Mouse (Mus musculus) inflammation-experienced regulatory T-cells, adult 6 months (primary cell): ENCODE data around the gene Capn11. TPM values are rescaled to one million over a fixed set of nuclear protein-coding genes. Genes with fewer than 3 reads are reported as not detected.

Experiments
- ATAC-seq: one replicate; pipeline ENCODE4 v1.8.0; 2017
- polyA plus RNA-seq, 3 experiments: library from polyadenylated mRNA; unstranded; fragments of 100-300 nt; shearing (Covaris generic); gene quantifications; one replicate each; pipeline ENCODE4 v1.2.1; 2017

Capn11 gene
- not detected for polyA plus RNA-seq

DNA sequence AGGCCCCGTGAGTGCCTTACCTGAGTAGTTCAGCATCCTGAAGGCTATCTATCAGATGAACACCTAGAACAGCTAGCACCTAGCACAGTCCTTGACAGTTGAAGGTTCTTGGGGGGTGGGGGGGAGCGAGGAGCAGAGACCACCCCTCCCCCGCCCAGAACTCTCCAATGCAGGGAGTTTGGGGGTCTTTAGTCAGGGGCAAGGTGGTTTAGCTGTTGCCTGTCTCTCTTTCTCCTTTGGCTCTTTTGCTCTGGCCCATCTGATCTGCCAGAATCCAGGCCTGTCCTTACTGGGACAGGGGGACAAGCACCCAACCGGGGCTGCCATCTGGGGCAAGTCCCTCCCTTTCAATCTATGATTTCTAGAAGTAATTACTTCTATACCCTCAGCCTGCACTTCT lies at the start of gene Capn11:
Gene Capn11 (minus strand): TSS at position 101 of the 400 bp plus-strand sequence.
- no peak for ATAC-seq

DNA sequence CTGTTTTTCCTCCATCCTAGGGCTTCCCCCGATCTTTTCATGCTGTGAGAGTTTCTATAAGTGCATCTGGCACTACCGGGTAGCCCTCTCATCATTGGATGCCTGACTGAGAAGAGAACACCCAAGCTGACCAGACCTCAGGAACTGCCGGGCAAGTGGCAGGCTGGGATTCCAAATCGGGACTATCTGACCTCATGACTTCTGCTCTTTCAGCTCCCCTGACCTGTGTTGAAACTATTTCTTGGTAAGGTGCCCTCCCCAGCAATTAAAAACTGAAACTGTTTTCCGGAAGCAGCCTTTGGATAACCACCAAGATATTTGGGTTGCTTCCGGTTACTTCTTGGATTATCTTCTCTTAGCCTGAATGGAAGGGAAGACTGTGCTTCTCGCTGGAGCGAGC lies 49.1 kb upstream of the Capn11 start:
- no peak for ATAC-seq

DNA sequence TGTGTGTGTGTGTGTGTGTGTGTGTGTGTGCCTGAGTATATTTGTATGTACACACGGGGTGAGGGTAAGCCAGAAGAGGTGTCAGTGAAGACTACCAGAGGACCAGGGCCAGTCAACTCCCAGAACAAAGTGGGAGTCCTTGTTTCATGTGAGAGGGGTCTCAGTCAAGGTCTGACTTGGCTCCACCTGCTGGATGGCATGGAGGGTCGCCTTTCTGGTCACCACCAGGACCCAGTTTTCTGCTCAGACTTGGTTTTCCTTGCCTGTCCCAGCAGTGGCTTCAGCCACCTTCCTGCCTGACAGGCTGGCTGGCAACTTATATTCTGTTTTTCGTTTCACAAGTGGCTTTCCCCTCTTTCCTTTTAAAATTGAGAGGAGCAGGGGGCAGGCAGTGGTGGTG lies 48.3 kb upstream of the Capn11 start:
- ATAC-seq: no peak

GRCm38 (mm10) chr17:45706796-45707195 lies 47.7 kb upstream of the Capn11 start:
- no peak for ATAC-seq

DNA sequence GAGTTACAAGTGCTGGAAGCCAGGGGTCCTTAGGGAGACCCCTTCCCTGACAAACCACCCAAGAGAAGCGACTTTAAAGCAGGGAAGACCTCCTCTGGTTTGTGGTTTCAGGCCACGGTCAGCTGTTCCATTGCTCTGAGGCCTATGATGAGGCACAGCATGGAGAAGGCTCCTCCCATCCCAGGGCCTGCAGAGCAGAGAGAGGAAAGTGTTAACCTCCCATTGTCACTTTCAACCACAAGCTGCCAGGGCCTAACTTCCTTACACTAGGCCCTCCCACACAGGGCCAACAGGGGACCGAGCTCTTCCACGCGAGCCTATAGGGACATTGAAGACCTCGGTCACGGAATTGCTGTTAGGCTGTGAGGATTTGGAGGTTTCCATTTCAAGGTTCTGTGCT lies 44.1 kb upstream of the Capn11 start:
- ATAC-seq: no peak

DNA sequence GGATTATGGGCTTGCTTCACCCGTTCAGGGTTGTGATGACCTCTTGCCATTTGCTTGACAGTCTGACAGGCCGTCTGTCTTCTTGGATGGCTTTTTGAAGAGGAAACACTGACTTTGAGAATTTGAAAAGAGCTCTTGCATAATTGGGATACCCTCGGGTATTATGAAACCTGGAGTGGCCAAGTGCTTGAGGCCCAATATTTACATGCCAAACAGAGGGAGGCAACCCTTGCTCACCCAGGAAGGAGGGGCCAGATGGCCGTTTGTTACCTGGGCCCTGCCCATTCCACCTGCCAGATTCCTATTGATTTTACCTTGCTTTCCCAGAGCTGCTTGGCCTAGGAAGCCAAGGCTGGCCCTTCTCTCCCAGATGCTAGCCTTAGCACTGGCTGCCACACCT lies 43.1 kb upstream of the Capn11 start:
- no peak for ATAC-seq

DNA sequence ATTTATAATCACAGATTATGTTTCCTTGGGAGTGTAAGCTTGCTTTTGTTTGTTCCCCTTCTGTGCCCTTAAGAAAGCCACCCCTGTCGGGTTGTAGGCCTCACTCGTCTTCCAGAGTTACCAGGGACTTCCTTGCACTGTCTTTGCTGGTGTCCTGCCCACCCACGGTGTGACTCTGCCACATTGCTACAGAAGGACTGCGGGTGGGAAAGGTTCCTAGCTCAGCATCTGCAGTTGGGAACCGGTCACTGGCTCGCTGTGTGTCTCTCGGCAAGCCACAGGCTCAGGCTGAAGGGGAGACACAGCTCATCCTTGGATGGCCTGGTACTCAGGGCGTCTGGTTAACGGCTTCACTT lies 42.1 kb upstream of the Capn11 start:
- ATAC-seq: no peak

- ATAC-seq: no peak
Observed at GRCm38 (mm10) chr17:45700496-45701235, 41.5 kb upstream of the Capn11 start.

DNA sequence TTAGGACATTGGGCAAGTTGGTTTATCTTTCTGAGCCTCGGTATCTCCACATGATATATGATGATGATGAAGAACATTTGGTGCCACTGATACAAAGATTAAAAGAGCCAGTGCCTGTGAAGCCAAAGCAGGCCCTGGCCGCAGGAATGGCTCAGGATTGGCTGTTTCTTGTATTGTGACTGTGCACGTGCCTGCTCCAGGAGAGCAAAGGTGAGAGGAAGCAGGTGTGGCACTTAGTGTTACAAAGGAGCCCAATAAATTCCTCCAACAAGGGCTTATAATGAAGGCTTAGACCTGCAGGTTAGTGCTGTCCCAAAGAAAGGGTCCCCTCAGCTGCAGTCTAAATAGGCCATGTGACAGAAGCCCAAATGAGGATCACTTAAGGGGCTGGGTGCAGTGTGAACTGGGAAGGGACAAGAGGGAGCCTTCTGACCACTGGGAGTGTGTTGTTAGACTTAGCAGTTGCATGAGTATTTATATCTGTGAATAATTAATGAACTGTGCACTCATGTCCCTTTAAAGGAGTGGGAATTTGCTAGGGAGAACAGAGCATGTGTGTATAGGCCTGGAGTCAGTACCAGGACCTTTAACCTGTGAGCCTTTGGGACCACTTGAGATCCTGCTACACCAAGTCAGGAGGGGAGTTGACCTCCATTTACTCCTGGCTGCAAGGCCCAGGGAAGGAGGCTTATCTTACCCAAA lies 40.1 kb upstream of the Capn11 start:
- ATAC-seq: no peak

GRCm38 (mm10) chr17:45698368-45698767 lies 39.2 kb upstream of the Capn11 start:
- ATAC-seq: no peak

- ATAC-seq: no peak
Observed at GRCm38 (mm10) chr17:45696981-45697380, 37.9 kb upstream of the Capn11 start.

- no peak for ATAC-seq
Observed at GRCm38 (mm10) chr17:45695227-45696120, 36.3 kb upstream of the Capn11 start.

DNA sequence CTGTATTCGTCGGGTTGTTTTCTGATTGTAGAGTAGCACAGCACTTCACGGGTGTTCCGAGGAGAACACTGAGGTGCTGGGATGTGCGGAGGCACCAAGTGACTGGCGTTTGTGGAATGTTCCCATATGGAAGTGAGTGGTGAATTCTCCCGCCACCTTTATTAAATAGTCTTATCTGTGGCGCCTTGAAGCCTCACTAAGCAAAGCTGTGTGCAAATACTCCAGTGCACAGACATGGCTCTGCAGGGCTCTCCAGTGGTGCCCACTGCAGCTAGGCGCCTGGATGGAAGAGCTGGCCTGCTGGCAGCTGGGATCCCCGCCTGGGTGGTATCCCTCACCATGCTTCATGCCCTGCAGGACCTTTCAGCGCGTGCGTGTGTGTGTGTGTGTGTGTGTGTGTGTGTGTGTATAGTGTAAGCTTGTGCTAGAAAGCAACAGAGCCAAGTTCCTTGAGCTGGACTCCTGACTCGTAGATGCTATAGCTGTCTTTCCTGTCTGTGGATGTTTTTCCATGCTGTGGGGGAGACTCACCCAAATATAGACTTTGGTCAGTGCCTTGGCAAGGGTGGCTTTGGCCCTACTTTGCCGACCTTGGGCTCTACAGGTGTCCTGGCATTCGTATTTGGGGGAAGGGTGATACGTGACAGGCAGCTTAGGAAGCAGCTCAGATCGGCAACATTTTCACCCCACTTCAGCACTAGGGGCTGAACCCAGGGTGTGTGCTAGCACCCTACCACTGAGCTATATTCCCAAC lies 34.9 kb upstream of the Capn11 start:
- ATAC-seq: no peak

DNA sequence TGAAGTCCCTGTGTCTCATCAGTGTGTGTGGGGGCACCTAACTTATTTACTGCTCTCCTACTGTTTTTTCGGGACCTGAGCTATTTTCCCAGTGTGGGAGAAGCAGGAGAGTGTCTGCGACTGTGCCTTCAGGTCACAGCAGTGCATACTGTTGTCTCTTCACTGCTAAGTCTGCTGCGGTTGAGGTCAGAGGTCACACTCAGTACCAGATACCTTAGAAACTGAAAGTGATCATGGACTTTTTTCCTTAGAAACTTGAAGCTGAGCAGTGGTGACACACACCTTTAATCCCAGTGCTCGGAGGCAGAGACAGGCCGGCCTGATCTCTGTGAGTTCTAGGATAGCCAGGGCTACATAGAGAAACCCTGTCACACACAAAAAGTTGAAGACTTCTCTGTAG lies 33.0 kb upstream of the Capn11 start:
- no peak for ATAC-seq

DNA sequence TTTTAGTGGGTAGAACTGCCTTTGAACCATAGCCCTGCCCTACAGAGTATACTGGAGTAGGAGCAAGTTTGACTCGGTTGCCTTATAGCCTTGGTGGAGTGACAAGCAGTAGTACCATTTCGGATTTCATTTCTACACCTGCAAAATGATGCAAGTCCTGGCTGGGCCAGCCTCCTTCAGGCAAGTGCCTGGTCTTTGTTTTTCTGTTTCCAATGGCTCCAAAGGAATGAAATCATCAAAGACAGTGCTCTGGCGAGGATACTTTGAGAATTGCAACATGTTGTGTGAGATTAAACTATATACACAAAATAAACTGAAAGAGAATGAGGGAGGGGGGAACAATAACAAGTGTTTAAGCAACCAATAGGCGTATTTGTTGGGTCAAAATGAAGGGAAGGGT lies 30.9 kb upstream of the Capn11 start:
- no peak for ATAC-seq

DNA sequence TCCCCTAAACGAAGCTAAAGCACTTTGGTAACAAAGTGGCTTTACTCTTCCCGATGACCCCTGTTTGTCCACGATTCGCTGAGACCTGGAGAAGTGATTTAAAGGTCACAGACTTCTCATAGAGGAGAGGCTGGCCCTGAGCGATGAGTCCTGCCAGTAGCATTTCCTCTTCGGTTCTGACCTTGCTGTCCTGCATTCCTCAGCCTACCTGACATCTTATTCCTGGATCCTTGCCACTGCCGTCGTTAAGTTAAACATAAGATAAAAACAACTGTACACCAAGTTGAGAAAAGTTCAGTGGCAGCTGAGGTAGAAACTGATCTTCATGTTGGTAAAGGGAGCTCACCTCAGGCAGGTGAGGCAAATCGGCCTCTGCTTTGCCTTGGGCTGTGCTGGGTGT lies 30.0 kb upstream of the Capn11 start:
- ATAC-seq: no peak

- peak; percentile 44 for ATAC-seq
Observed at GRCm38 (mm10) chr17:45686716-45687115, 27.6 kb upstream of the Capn11 start, which contains the start of gene Tmem63b. TSS of gene Tmem63b (minus strand) at chr17:45686905.

DNA sequence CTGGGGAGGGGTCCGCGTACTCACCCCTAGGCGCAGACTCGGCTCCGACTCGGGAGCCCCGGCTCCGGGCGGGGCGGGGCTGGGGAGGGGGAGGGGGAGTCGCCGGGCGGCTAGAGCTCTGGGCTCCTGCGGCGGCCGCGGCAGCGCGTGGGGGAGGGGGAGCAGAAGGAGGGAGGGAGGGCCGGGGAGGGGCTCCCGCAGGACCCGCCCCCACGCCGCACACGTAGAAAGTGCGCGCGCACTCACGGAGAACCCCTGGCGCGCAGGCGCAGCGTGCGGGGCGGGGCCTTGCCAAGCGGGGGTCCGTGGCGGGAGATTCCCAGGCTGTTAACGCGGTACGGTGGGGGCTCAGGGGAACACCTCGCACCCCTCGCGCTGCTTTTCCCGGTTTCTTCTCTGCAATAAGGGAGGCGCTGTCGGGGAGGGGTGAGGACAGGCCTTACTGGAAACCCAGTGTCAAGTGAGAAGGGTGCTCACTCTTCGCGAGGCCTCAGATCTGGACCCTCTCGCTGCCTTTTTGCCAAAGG lies 27.0 kb upstream of the Capn11 start, which contains the start of gene Mrpl14:
Gene Mrpl14 (plus strand): TSS at position 230 of the 527 bp plus-strand sequence.
- ATAC-seq: peak; percentile 72

GRCm38 (mm10) chr17:45685171-45686092 lies 26.3 kb upstream of the Capn11 start:
- ATAC-seq: peak; percentile 42

- no peak for ATAC-seq
Observed at GRCm38 (mm10) chr17:45684667-45685131, 25.6 kb upstream of the Capn11 start.

- no peak for ATAC-seq
Observed at GRCm38 (mm10) chr17:45682843-45683242, 23.7 kb upstream of the Capn11 start.
